Mouse (Mus musculus) liver, embryonic 12.5 days (tissue): ENCODE measurements at regions not wholly inside any gene's neighbourhood (a gene's known extent, or its start where the extent isn't known, plus 50 kb on each side); places are given as distances from the start of the nearest gene placed in this dataset.

Experiments used
- ATAC-seq: fragments of 200-750 bp; cut with Nextera tagmentation; 2 replicates; pipeline ENCODE4 v1.8.0; 2017; ENCODE audit warnings: moderate number of reproducible peaks, mild to moderate bottlenecking, moderate library complexity
- H3K27ac ChIP-seq: fragments of 300-500 bp; sonication (generic); 2 replicates; pipeline ENCODE4 v1.5.1; 2016; ENCODE audit warnings: mild to moderate bottlenecking
- H3K27me3 ChIP-seq: fragments of 300-500 bp; sonication (generic); replicated peaks from 2 replicates; pipeline ENCODE4 v1.6.1; 2016; ENCODE audit warnings: mild to moderate bottlenecking, moderate library complexity
- H3K36me3 ChIP-seq: fragments of 300-500 bp; sonication (generic); 2 replicates; pipeline ENCODE4 v1.6.1; 2016; ENCODE audit warnings: mild to moderate bottlenecking, moderate library complexity
- H3K4me1 ChIP-seq: fragments of 300-500 bp; sonication (generic); 2 replicates; pipeline ENCODE4 v1.6.1; 2016
- H3K4me2 ChIP-seq: fragments of 300-500 bp; sonication (generic); 2 replicates; pipeline ENCODE4 v1.6.1; 2016; ENCODE audit warnings: mild to moderate bottlenecking, moderate library complexity
- H3K4me3 ChIP-seq: fragments of 300-500 bp; sonication (generic); 2 replicates; pipeline ENCODE4 v1.5.1; 2016; ENCODE audit warnings: mild to moderate bottlenecking, moderate library complexity
- H3K9ac ChIP-seq: fragments of 300-500 bp; sonication (generic); 2 replicates; pipeline ENCODE4 v1.6.1; 2016; ENCODE audit warnings: mild to moderate bottlenecking, moderate library complexity
- H3K9me3 ChIP-seq: fragments of 300-500 bp; sonication (generic); replicated peaks from 2 replicates; pipeline ENCODE4 v1.6.1; 2016; ENCODE audit warnings: mild to moderate bottlenecking, moderate library complexity
- WGBS: fragments of 180-500 bp; shearing (Covaris S2); methylation state at CpG from one replicate; pipeline ENCODE4 v1.1.7; 2016; ENCODE audit not compliant: insufficient replicate concordance; 5-methylcytosine and 5-hydroxymethylcytosine counted together

DNA sequence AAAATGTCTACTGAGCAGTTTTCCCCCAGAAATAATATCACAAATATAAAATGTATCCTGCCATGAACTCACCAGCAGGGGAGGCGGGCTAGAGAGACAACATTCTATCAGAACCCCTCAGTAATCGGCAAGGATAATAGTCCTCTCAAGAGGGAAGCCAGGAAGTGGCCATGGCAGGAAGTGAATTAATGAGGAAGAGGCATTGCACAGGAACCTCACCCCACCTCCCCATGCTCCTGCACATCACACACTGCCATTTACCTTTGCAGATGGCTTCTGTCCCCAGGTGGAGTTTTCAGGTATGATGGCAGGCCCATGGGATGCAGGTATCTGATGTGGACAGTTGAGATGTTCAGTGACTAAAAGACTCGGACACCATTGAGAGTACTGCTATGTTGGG lies 185.9 kb upstream of the Tgfbr2 start:
- Histone ChIP-seq H3K27ac (no peak overlapping the region), H3K9ac (no peak overlapping the region), H3K27me3 (no peaks in the 10 kb centered on the region), H3K4me1 (no peaks in the 10 kb centered on the region; the same call in 1 of the 2 replicates), H3K4me3 (no peak overlapping the region), H3K9me3 (peaks cover 9% of the 10 kb centered on the region; the same call in 1 of the 2 replicates), H3K36me3 (no peaks in the 10 kb centered on the region), H3K4me2 (no peak overlapping the region)
- 73% methylated on average over 3 of the region's 3 CpGs for WGBS
- no peak for ATAC-seq

DNA sequence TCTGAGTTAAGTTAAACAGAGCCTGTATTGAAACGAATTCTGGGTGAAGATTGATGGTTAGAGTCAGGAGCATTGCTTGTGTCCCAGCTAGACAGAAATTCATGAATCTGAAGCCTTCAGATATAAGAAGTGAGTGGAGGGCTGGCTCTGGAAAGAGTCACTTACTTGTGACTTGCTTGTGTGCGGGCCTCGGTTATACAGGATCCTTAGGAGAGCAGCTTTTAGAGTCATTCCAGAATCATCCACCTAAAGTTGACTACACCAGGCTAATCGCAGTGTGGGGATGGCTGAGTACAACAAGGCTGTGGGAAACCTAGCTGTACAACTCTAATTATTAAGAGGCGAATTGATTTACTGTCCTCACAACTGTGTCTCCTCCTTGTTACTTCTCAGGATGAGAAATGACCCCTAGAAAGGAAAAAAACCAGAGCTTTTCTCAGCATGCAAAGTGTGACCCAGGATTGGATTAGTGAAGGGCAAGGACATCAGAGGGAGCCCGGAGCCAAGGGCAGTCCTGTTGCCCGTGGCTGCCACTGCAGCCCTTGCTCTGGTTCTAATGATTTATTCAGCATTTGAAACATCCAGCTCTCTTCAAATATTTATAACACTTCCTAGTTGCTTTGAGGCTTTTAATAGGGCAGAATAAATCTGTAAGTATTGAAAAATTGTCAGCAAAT lies 179.0 kb upstream of the Tgfbr2 start:
- H3K4me1 ChIP-seq = no peaks in the 10 kb centered on the region
- H3K9ac ChIP-seq = no peak overlapping the region
- WGBS = 63% methylated on average over 7 of the region's 7 CpGs
- H3K9me3 ChIP-seq = no peaks in the 10 kb centered on the region
- no peak overlapping the region for H3K4me2 ChIP-seq
- no peak overlapping the region for H3K27ac ChIP-seq
- H3K27me3 ChIP-seq = no peaks in the 10 kb centered on the region
- no peak overlapping the region for H3K4me3 ChIP-seq
- ATAC-seq = no peak
- no peaks in the 10 kb centered on the region for H3K36me3 ChIP-seq

DNA sequence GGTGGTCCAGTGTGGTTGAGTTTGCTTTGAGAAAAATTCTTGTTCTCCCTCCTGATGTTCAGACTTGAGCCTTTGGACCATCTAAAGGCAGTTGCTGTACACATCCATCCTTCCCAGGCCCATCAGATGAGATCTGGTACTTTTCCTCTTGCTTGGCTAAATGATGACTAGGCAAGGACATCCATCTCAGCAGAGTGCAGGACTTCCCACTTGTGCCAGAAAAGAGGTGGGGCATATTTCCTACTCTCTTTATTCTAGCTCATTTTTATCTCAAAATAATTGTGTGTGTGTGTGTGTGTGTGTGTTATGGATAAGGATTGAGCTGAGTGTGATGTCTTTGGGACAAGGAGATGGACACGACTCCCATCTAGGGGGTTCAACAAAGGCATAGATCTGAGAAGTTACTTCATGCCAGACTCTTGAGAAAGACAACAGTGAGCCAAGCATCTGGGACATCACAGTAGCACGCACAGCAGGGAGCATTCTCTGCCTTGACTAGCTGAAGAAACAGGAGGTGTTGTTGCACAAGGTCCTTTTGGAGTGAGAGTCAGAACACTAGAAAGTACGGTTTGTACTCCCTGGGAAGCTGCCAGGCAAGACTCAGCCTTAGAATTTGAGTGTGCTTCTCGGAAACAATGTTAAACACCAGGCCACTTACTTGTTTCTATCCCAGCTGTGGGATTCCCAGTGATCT lies 177.8 kb upstream of the Tgfbr2 start:
- Histone ChIP-seq H3K27me3 (no peaks in the 10 kb centered on the region), H3K4me1 (no peaks in the 10 kb centered on the region), H3K9ac (no peak overlapping the region), H3K36me3 (no peaks in the 10 kb centered on the region), H3K9me3 (no peaks in the 10 kb centered on the region), H3K27ac (no peak overlapping the region), H3K4me3 (no peak overlapping the region), H3K4me2 (no peak overlapping the region)
- ATAC-seq = no peak
- 60% methylated on average over 4 of the region's 4 CpGs for WGBS

DNA sequence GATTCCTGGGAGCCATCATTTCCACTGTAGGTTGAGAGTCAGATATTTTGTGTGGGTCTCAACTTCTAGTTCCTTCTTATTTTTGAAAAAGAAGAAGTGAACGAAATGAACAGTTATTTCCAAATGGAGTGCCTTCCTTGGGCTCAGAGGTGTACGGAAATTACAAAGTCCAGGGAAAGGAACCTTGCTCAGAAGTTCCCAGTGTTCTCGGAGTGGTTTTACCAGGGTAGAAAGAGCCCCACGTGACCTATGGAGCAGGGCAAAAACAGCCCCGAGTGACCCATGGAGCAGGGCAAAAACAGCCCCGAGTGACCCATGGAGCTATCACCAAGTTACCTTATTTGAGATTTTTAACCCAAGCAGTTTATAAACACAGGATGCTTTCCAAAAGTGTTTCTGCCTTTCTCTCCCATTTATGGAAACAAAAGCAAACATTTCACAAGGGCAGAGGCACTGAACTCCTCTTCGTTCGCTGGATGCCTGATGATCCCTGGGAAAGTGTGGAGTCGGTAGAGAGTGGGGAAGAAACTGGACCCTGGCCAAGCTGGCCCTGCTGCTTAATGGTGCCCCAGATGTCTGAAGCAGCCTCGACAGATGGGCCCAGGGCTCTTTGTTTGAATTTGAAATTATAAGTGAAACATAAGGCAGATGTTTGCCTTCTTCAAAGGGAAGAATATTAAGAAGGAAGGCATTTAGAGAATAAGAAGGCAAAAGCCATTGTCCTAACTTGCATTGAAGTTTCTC lies 175.8 kb upstream of the Tgfbr2 start:
- Histone ChIP-seq H3K4me2 (no peak overlapping the region), H3K27ac (no peak overlapping the region), H3K4me1 (no peaks in the 10 kb centered on the region), H3K9me3 (no peaks in the 10 kb centered on the region), H3K36me3 (no peaks in the 10 kb centered on the region), H3K4me3 (no peak overlapping the region), H3K27me3 (no peaks in the 10 kb centered on the region), H3K9ac (no peak overlapping the region)
- no peak for ATAC-seq
- WGBS = 57% methylated on average over 10 of the region's 10 CpGs

- no peaks in the 10 kb centered on the region for H3K27me3 ChIP-seq
- ATAC-seq = no peak
- no peak overlapping the region for H3K9ac ChIP-seq
- H3K4me3 ChIP-seq = no peak overlapping the region
- WGBS = 84% methylated on average over 8 of the region's 8 CpGs
- no peaks in the 10 kb centered on the region for H3K36me3 ChIP-seq
- H3K27ac ChIP-seq = no peak overlapping the region
- peaks cover 8% of the 10 kb centered on the region; the same call in 1 of the 2 replicates for H3K4me1 ChIP-seq
- no peak overlapping the region for H3K4me2 ChIP-seq
- H3K9me3 ChIP-seq = no peaks in the 10 kb centered on the region
Measured at GRCm38 (mm10) chr9:116347021-116347420, 171.9 kb upstream of the Tgfbr2 start.

DNA sequence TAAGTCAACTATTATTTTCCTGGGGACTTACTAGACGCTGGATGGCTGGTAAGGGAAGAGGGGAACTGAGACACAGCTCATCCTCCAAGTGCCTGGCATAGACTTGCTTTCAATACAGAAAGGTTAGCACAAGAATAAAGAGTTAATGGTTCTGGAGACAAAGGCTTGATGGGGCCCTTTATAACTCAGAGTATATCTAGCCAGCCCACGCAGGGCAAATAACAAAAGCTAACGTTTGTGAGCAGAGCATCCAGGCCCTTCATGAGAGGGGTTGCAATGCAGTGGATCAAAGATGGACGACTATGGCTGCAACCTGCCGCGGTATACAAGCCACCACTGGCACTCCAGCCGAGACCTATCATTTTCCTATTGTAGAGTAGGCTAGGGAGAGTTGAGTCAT lies 171.3 kb upstream of the Tgfbr2 start:
- Histone ChIP-seq H3K9me3 (no peaks in the 10 kb centered on the region), H3K4me3 (no peak overlapping the region), H3K36me3 (no peaks in the 10 kb centered on the region), H3K27me3 (no peaks in the 10 kb centered on the region), H3K4me2 (no peak overlapping the region), H3K4me1 (peaks cover 12% of the 10 kb centered on the region), H3K9ac (no peak overlapping the region), H3K27ac (no peak overlapping the region)
- WGBS = 75% methylated on average over 7 of the region's 7 CpGs
- ATAC-seq = no peak

DNA sequence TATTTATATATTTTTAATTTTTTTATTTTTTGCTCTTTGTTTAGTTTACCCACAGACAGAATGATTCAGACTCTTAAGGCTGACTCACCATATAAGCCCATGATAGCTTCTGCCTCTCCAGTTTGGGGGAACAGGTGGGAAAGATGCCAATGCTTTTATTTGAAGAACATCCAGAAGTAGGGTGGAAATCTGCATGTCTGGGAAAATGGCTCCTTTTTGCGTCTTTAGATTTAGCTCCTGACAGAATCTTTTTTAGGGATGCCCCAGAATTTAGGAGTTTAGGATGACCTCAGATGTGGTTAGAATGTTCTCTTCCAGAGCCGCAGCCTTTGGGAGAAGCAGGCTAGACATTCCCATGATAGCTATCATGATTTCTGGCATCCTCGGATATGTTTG lies 167.9 kb upstream of the Tgfbr2 start:
- WGBS = 77% methylated on average over 3 of the region's 3 CpGs
- no peaks in the 10 kb centered on the region for H3K9me3 ChIP-seq
- no peak overlapping the region for H3K27ac ChIP-seq
- H3K36me3 ChIP-seq = no peaks in the 10 kb centered on the region
- H3K9ac ChIP-seq = no peak overlapping the region
- H3K4me1 ChIP-seq = peaks cover 16% of the 10 kb centered on the region
- H3K4me3 ChIP-seq = no peak overlapping the region
- no peaks in the 10 kb centered on the region for H3K27me3 ChIP-seq
- H3K4me2 ChIP-seq = no peak overlapping the region
- no peak for ATAC-seq

DNA sequence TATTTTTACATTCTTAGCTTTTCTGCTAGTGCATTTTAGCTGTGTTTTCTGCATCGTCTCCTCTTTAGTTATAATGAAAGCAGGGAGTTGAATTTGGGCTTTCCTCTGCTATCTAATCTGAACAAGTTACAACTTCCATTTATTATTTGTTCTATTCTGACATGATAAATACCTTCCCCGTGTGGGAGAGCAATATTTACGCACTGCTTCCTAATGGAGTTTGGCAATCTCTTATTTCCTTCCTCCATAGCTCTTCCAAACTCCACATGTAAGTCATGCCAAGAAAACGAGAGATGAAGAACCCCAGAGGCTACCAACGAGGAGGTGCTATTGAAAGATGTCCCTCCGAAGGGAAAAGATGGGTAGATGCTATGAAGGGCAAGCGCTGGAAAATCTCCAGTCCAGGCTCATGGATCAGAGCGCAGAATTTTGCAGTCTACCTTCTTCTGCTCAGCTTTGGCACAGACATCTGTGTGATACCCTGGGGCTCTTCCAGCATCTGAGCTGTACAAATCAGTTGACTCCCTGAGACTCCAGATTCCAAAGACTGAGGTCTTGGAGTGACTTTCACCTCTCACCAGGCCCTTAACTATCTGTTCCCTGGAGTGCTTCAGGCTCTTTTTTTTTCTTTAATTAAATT lies 167.4 kb upstream of the Tgfbr2 start:
- 60% methylated on average over 8 of the region's 8 CpGs for WGBS
- Histone ChIP-seq H3K9ac (no peak overlapping the region), H3K4me2 (no peak overlapping the region), H3K4me1 (peaks cover 21% of the 10 kb centered on the region), H3K4me3 (no peak overlapping the region), H3K27ac (no peak overlapping the region), H3K27me3 (no peaks in the 10 kb centered on the region), H3K36me3 (no peaks in the 10 kb centered on the region), H3K9me3 (no peaks in the 10 kb centered on the region)
- ATAC-seq = no peak

GRCm38 (mm10) chr9:116342009-116342408 lies 166.8 kb upstream of the Tgfbr2 start:
- ATAC-seq = peak; percentile 69; the same call in 1 of the 2 replicates
- Histone ChIP-seq H3K4me2 (no peak overlapping the region), H3K4me1 (peaks cover 27% of the 10 kb centered on the region), H3K27ac (no peak overlapping the region), H3K4me3 (no peak overlapping the region), H3K9ac (no peak overlapping the region), H3K27me3 (no peaks in the 10 kb centered on the region), H3K9me3 (no peaks in the 10 kb centered on the region), H3K36me3 (no peaks in the 10 kb centered on the region)
- 63% methylated on average over 4 of the region's 4 CpGs for WGBS

DNA sequence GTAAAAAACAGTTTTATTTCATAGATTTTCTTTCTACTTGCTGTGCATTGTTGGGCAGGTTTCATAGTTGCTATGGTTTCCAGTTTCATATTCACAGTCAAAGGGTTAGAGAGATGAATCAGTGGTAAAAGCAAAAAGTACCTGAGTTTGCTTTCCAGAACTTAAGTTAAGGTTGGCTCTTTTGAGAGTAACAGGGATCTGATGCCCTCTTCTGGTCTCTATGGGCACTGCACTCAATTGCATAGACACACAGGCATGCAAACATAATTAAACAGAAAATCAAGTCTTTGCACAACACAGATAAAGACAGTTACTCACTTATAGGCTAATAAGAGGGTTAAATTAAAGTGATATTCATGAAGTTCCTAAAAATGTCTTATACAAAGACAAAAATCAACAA lies 165.8 kb upstream of the Tgfbr2 start:
- no peak for ATAC-seq
- Histone ChIP-seq H3K4me1 (peaks cover 37% of the 10 kb centered on the region), H3K9me3 (no peaks in the 10 kb centered on the region), H3K4me2 (no peak overlapping the region), H3K27me3 (no peaks in the 10 kb centered on the region), H3K27ac (no peak overlapping the region), H3K36me3 (no peaks in the 10 kb centered on the region), H3K9ac (no peak overlapping the region), H3K4me3 (no peak overlapping the region)

DNA sequence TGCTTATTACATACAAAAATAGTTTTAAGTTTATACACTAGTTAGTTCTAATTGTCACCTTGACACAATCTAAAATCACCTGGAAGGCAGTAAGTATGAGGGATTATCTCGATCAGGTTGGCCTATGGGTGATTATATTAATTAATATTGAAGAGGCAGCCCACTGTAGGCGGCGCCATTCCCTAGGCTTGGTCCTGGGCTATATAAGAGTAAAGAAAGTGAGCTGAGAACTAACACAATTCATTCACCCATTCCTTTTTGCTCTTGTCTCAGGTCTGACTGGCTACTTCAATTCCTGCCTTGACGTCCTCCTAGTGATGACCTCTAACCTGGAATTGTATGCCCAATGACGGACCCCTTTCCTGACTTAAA lies 163.6 kb upstream of the Tgfbr2 start:
- Histone ChIP-seq H3K4me3 (no peak overlapping the region), H3K27me3 (no peaks in the 10 kb centered on the region), H3K27ac (no peak overlapping the region), H3K4me2 (no peak overlapping the region), H3K9ac (no peak overlapping the region), H3K36me3 (no peaks in the 10 kb centered on the region), H3K4me1 (peaks cover 51% of the 10 kb centered on the region), H3K9me3 (no peaks in the 10 kb centered on the region)
- no peak for ATAC-seq
- 81% methylated on average over 5 of the region's 5 CpGs for WGBS

- Histone ChIP-seq H3K4me2 (no peak overlapping the region), H3K36me3 (no peaks in the 10 kb centered on the region), H3K27ac (no peak overlapping the region), H3K4me3 (no peak overlapping the region), H3K27me3 (no peaks in the 10 kb centered on the region), H3K9ac (no peak overlapping the region), H3K9me3 (no peaks in the 10 kb centered on the region), H3K4me1 (peaks cover 51% of the 10 kb centered on the region)
- no peak for ATAC-seq
- 54% methylated on average over 5 of the region's 5 CpGs for WGBS
Measured at GRCm38 (mm10) chr9:116338093-116338728, 163.1 kb upstream of the Tgfbr2 start.
